Mouse (Mus musculus) gastrocnemius, adult 18-20 months (tissue): Measurements from ENCODE around the gene Tomm20. TPM values are rescaled to one million over a fixed set of nuclear protein-coding genes. Genes with fewer than 3 reads are reported as not detected.
"Not testable (repeated sequence)": the region's sequence is repeated elsewhere in the genome, so short reads cannot be mapped to it uniquely, and the experiment has no call there.

Source experiments
- DNase-seq: peaks from one replicate; pipeline ENCODE4 v3.0.0; 2021; ENCODE audit warnings: low spot score
- total RNA-seq, 2 experiments: library from RNA; stranded (reverse); gene quantifications; 2 replicates each; pipeline ENCODE4 v1.2.3; 2021

Gene Tomm20
- total RNA-seq, 2 experiments from 2014 or later = 98.0 to 115 TPM

DNA sequence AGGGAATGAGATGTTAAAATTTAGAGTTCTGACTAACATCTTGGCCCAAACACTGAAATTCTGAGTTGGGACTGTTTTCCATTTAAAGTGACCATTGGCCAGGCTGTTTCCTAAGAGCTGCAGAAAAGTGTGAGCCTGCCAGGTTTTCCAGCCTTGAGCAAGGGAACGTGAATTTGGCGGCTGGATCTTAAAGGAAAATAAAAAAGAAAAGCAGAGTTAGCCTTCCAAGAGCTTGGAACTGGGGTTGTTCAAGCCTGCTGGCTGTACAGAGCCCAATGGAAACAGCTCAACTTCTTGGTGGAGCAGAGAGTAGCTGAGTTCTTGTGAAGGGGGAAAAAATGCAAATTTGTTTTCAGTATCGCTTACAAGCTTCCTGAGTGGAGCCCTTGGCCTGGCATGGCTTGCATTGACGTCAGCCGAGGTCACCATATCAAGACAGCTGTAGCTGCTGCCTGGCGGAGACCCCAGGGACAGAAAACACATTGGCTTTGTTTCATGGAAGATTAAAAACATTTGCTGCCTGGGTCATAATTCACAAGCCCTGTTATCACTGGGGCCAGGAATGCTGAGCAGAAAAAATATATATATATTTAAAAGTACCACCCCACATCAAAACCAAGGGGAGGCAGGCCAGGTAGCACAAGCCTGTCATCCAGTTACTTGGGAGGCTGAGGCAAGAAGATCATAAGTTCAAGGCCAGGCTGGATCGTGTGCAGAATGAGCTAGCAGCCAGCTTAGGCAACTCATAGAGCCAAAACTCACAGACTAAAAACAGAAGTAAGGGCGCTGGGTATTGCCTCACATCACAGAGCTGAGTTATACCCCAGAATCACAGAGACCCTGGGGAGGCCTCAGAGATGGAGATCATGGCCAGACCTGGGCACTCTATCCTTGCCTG is 58.7 kb downstream of the Tomm20 start:
- DNase-seq = peak; percentile 86

GRCm38 (mm10) chr8:126885554-126886485 is 59.8 kb downstream of the Tomm20 start:
- no peak for DNase-seq

DNA sequence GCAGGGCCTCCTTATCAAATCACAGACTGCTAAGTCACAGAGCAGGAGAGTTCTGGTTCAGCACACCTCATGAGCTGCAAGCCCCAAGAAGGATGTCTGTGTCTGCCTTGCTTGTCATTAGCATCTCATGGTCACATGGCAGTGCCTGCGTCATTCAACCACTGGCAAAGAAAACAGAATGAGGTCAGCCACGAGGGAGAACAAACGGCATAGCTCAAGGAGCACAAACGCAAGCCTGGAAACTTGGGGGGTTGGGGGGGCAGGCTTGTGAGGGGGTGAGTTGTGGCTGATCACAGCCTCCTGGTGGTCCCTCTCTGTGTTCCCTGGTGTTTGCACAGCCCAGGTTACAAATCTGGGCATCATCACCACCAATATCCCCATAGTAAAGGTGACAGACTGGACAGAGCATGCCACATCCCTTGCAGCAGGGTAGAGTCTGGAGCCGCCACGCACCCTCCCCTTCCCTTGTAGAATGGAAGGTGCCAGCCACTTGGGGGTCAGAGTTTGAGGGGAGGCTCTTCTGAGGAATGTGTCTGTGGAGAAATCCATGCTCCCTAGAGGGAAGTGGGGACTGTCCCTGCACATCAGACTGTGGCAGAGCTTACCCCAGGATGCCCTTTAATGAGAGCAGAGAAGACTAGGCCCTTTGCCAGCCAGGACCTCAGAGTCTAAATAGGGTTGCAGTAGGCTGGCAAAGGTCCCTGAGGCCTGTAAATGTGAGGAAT is 61.3 kb downstream of the Tomm20 start:
- peak; percentile 89 for DNase-seq

- DNase-seq = no peak
Measured at GRCm38 (mm10) chr8:126883752-126884151, 61.9 kb downstream of the Tomm20 start.

DNA sequence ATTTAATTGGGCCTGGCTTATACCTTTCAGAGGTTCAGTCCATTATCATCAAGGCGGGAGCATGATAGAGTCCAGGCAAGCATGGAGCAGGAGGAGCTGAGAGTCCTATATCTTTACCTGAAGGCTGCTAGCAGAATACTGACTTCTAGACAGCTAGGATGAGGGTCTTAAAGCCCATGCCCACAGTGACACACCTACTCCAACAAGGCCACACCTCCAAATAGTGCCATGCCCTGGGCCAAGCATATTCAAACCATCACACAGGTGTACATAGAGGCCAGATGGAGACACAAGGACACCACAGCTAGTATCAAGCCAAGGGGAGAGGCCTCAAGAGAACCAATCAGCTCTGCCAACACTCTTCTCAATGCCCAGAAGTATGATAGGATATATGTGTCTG is 63.1 kb downstream of the Tomm20 start:
- not testable (repeated sequence) for DNase-seq

DNA sequence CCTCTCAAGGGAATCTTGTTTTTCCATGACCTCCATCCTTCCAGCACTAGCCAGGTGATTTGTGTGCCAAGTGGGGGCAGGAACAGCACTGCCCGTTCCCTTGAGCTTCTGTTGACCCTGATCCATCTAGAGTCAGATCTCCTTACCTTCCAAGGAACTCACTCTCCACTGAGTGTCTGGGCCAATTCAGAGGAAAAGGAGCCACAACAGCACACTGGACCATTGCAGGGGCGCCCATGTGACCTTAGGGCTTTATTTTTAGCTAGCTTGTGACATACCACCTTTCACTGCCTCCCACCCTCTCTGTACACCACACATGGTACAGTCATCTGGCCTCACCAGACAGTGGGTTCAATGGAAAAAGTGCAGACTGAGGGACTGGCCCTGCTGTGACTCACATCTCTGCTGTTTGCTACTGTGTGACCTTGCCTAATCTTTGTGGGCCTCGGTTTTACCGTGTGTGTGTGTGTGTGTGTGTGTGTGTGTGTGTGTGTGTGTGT is 64.0 kb downstream of the Tomm20 start:
- peak; percentile 80 for DNase-seq

Other genes with a start within 250 kb of the Tomm20 start
- 1 to 10 TPM; 4.4 to 6.2 TPM for gene Rbm34, start 25.2 kb upstream of the Tomm20 start, total RNA-seq
- gene Pard3, start 118.0 kb upstream of the Tomm20 start, total RNA-seq = 10 to 100 TPM; 27.7 to 28.5 TPM